Mouse (Mus musculus) myocyte (in vitro differentiated cells): ENCODE measurements at regions not wholly inside any gene's neighbourhood (a gene's known extent, or its start where the extent isn't known, plus 50 kb on each side); places are given as distances from the start of the nearest gene placed in this dataset.

Experiments used
- MAX ChIP-seq: IDR thresholded peaks from one replicate; pipeline ENCODE4 v1.6.1; 2011; ENCODE audit warnings: low read depth, mild to moderate bottlenecking, control low read depth
- MYOD1 ChIP-seq, 3 experiments: IDR thresholded peaks; one replicate each; pipeline ENCODE4 v1.6.1; 2011; ENCODE audit warnings: control low read depth in 2 of 3, low read depth in 2 of 3, mild to moderate bottlenecking in 2 of 3, moderate library complexity in 1 of 3; ENCODE audit not compliant: insufficient read length in 2 of 3, control insufficient read depth in 1 of 3
- POLR2A ChIP-seq: IDR thresholded peaks from one replicate; pipeline ENCODE4 v1.6.1; 2011; ENCODE audit warnings: low read depth, mild to moderate bottlenecking, control low read depth, moderate library complexity; ENCODE audit not compliant: insufficient read length
- POLR2AphosphoS2 ChIP-seq: IDR thresholded peaks from one replicate; pipeline ENCODE4 v1.6.1; 2011; ENCODE audit warnings: low read depth, control low read depth; ENCODE audit not compliant: insufficient read length
- TCF12 ChIP-seq: IDR thresholded peaks from one replicate; pipeline ENCODE4 v1.6.1; 2011; ENCODE audit warnings: mild to moderate bottlenecking, control low read depth; ENCODE audit not compliant: poor library complexity, insufficient read depth, severe bottlenecking

DNA sequence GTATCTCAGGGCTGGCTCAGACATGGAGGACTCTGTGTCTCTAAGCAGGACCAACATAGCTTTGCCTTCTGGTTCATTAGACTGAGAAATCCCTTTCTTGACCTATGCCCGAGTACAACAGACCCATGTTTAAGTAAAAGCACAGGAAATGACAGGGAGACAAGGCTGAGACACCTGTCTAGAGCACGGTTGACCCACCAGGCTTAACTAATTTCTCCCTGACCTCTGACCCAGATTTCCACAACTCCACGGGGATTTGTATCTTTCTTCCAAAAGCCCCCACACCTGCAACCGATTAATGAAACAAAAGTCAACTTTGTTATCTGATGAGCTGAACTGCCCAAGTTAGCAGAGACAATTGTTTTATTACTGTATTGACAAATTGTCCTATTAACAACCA is 553.7 kb downstream of the Tmem182 start:
- TF ChIP-seq POLR2A, result no peak
- TF ChIP-seq MYOD1 (IDR thresholded peaks at IDR 0.05; ENCODE audit: control insufficient read depth in 1 of 3, insufficient read length in 2 of 3, low read depth in 2 of 3), result no peak
- no peak for TF ChIP-seq POLR2AphosphoS2
- TF ChIP-seq MAX, result no peak
- TF ChIP-seq TCF12, result no peak
